Mouse (Mus musculus) central nervous system, embryonic 14 days (tissue): Measurements from ENCODE around the gene Tpsb2. TPM values are rescaled to one million over a fixed set of nuclear protein-coding genes. Genes with fewer than 3 reads are reported as not detected.

Experiments used
- polyA plus RNA-seq: library from polyadenylated mRNA; depleted of rRNA; stranded (reverse); fragments of >200 nt; gene quantifications from 2 replicates; pipeline ENCODE4 v1.2.3, GENCODE M21; 2012; rRNA removed

The Tpsb2 gene
- 0.64 and 1.6 TPM in 2 replicates for polyA plus RNA-seq

DNA sequence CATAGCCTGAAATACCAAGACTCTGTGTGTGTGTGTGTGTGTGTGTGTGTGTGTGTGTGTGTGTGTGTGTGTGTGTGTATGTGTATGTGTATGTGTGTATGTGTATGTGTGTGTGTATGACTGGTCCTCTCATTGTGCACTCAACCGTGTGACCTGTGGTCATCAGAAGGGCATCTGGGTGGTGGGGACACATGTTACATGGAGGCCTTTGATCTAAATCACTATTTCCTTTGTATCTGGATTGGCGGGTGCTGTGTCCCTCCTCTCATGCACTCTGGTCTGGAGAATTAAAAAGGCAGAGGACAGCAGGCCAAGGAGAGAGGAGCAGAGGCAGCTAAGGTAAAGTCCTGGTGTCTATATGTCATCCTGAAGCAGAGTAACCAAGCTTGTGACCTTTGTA lies at the start of gene Tpsb2:
Gene Tpsb2 (plus strand): TSS at position 301 of the 400 bp plus-strand sequence.

DNA sequence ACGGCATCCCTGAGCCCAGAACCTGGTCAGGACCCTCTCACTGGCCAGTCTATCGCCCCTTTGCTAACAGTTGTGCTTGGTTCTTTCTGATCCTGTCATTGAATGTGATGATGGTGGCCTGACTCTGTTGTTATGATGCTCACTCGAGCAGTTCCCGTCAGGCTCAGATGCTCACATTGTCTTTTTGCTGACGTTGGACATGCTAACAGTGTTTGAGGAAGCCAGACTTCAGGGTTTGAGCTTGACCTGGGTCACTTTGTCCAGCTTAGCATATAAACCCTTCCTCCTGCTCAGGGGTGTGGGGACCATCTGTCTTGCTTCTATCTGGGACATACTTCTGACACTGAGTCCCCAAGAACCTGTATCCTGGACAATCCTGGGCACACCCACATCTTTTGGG lies 47.8 kb upstream of the Tpsb2 start, which contains the start of gene Prss29:
Gene Prss29 (plus strand): TSS at position 301 of the 400 bp plus-strand sequence.

DNA sequence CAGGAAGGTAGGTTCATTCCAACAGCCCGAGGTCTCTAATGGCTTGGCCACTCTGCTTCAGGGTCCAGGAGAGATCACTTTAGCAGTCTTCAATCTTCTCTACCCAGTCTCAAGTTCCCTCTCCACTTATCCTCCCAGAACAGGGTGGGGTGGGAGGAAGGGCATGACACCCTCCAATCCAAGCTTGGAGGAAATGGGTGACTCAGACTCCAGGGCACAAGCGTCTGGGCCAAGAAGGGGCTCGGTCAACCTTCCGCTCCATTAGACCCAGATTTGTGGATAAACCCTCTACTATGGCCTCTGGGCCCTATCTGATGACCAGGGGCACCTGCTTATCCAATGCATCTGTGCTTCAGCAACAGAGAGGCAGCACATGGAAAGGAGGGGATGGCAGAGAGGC lies 20.6 kb upstream of the Tpsb2 start, which contains the start of gene Tpsab1:
Gene Tpsab1 (minus strand): TSS at position 101 of the 400 bp plus-strand sequence.

DNA sequence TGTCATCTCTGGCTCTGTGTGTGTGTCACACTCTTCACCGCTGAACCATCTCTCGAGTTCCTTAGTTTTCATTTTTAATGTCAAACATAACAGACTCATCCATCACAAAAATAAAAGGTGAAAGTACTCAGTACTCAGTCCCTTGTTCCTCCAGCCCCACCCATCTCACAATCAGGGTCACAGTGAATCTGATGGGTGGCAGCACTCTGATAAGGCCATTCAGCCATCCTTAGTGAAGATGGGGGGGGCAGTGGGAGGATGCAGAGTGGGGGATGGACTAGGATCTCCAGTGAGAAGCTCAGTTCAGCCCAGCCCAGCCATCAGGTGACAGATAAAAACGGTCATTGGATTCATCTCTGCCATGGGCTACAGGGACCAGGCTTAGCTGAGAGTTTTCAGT lies 2.9 kb downstream of the Tpsb2 start, which contains the start of gene Tpsg1:
Gene Tpsg1 (plus strand): TSS at position 301 of the 400 bp plus-strand sequence.

Other genes starting within 250 kb of the Tpsb2 start
- 0.21 TPM in 1 of 2 replicates, not detected in the other for gene Ptx4, start 245.5 kb upstream of the Tpsb2 start, polyA plus RNA-seq
- 37.8 and 40.8 TPM in 2 replicates for gene Clcn7, start 232.9 kb upstream of the Tpsb2 start, polyA plus RNA-seq
- gene Ccdc154, start 203.8 kb upstream of the Tpsb2 start, polyA plus RNA-seq: not detected in 2 replicates
- not detected in 2 replicates for gene Gm38655, start 190.8 kb upstream of the Tpsb2 start, polyA plus RNA-seq
- gene BC003965, start 181.8 kb upstream of the Tpsb2 start, polyA plus RNA-seq: 28.0 and 28.7 TPM in 2 replicates
- gene Unkl, start 177.9 kb upstream of the Tpsb2 start, polyA plus RNA-seq: 19.9 and 21.1 TPM in 2 replicates
- 81.6 and 84.9 TPM in 2 replicates for gene Gnptg, start 126.2 kb upstream of the Tpsb2 start, polyA plus RNA-seq
- gene Tsr3, start 126.1 kb upstream of the Tpsb2 start, polyA plus RNA-seq: 49.1 and 51.0 TPM in 2 replicates
- gene Baiap3, start 109.9 kb upstream of the Tpsb2 start, polyA plus RNA-seq: 13.0 and 13.9 TPM in 2 replicates
- gene Ube2i, start 91.7 kb upstream of the Tpsb2 start, polyA plus RNA-seq: 519 and 596 TPM in 2 replicates
- gene Prss34, start 67.9 kb upstream of the Tpsb2 start, polyA plus RNA-seq: 0.34 TPM in 1 of 2 replicates, not detected in the other
- gene Prss28, start 57.7 kb upstream of the Tpsb2 start, polyA plus RNA-seq: not detected in 2 replicates
- not detected in 2 replicates for gene Prss29, start 47.7 kb upstream of the Tpsb2 start, polyA plus RNA-seq
- gene Tpsab1, start 20.7 kb upstream of the Tpsb2 start, polyA plus RNA-seq: 0.11 TPM in 1 of 2 replicates, not detected in the other
- 0.21 and 0.76 TPM in 2 replicates for gene Tpsg1, start 3.0 kb downstream of the Tpsb2 start, polyA plus RNA-seq
- gene Cacna1h, start 67.5 kb downstream of the Tpsb2 start, polyA plus RNA-seq: 101 TPM in 2 replicates
- gene Tekt4, start 88.3 kb downstream of the Tpsb2 start, polyA plus RNA-seq: 1.1 and 1.5 TPM in 2 replicates
- 0.15 TPM in 2 replicates for gene Sstr5, start 131.0 kb downstream of the Tpsb2 start, polyA plus RNA-seq
- gene Sox8, start 204.4 kb downstream of the Tpsb2 start, polyA plus RNA-seq: 11.4 and 14.6 TPM in 2 replicates
- gene Lmf1, start 212.8 kb downstream of the Tpsb2 start, polyA plus RNA-seq: 10.7 and 12.7 TPM in 2 replicates